Mouse (Mus musculus) CH12.LX (cell line): Measurements from ENCODE around the gene Eef1akmt3.

ENCODE experiments used
- CTCF ChIP-seq, 2 experiments: IDR thresholded peaks in 1 of 2; conservative IDR thresholded peaks in 1 of 2; 2 replicates each; pipeline ENCODE4 v1.5.1; 2011 to 2012; ENCODE audit warnings: low read depth in 2 of 2, low read length in 2 of 2, improper control_type of control experiment in 1 of 2, inconsistent platforms in 1 of 2, mild to moderate bottlenecking in 1 of 2, moderate library complexity in 1 of 2
- ELF1 ChIP-seq: IDR thresholded peaks from 2 replicates; pipeline ENCODE4 v1.6.1; 2014; ENCODE audit warnings: low read depth, mild to moderate bottlenecking, inconsistent platforms, low read length, improper control_type of control experiment
- EP300 ChIP-seq: IDR thresholded peaks from 2 replicates; pipeline ENCODE4 v1.6.1; 2011; ENCODE audit warnings: low read length, improper control_type of control experiment
- MAFK ChIP-seq: IDR thresholded peaks from 2 replicates; pipeline ENCODE4 v1.6.1; 2011; ENCODE audit warnings: low read length, improper control_type of control experiment; ENCODE audit not compliant: insufficient replicate concordance
- NRF1 ChIP-seq: IDR thresholded peaks from 2 replicates; pipeline ENCODE4 v1.6.1; 2014; ENCODE audit warnings: low read depth, mild to moderate bottlenecking, inconsistent platforms, low read length, improper control_type of control experiment, moderate library complexity
- POLR2A ChIP-seq: IDR thresholded peaks from 2 replicates; pipeline ENCODE4 v1.6.1; 2011; ENCODE audit warnings: low read depth, mild to moderate bottlenecking, improper control_type of control experiment, low read length
- POLR2AphosphoS2 ChIP-seq: IDR thresholded peaks from 2 replicates; pipeline ENCODE4 v1.6.1; 2011; ENCODE audit warnings: low read depth, low read length, improper control_type of control experiment
- TCF12 ChIP-seq: IDR thresholded peaks from 2 replicates; pipeline ENCODE4 v1.6.1; 2014; ENCODE audit warnings: low read depth, mild to moderate bottlenecking, inconsistent platforms, low read length, improper control_type of control experiment
- UBTF ChIP-seq: IDR thresholded peaks from 2 replicates; pipeline ENCODE4 v1.6.1; 2012; ENCODE audit warnings: low read depth, mild to moderate bottlenecking, inconsistent platforms, low read length, improper control_type of control experiment, moderate library complexity
- USF1 ChIP-seq: IDR thresholded peaks from 2 replicates; pipeline ENCODE4 v1.6.1; 2014; ENCODE audit warnings: low read depth, mild to moderate bottlenecking, inconsistent platforms, low read length, improper control_type of control experiment
- ZC3H11A ChIP-seq: IDR thresholded peaks from 2 replicates; pipeline ENCODE4 v1.6.1; 2012; ENCODE audit warnings: low read depth, mild to moderate bottlenecking, inconsistent platforms, low read length, improper control_type of control experiment
- ZNF384 ChIP-seq: IDR thresholded peaks from 2 replicates; pipeline ENCODE4 v1.6.1; 2012; ENCODE audit warnings: low read depth, low read length, improper control_type of control experiment, inconsistent platforms

DNA sequence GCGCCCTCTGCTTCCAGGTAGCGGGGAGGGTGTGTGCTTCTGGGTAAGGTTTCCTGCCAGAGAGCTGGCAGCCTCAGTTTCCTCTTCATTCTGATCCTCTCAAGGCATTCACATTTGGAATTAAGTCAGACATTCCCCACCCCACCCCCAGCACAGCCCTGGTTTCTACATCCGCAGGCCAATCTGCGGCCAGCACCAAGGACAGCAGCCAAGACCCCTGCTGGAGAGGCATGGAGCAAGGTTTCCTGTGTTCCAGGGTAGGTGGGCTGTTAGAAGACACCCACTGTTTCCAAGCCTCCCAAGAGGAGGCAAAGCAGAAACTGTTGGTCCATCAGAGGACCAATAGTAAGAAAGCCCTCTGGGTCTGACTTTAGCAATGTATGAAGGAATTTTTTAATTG lies 13.3 kb upstream of the Eef1akmt3 start:
- TF ChIP-seq TCF12 (no peak), CTCF (conservative IDR thresholded peaks at IDR 0.05 in 1 of 2, IDR thresholded peaks at IDR 0.05 in 1 of 2; ENCODE audit: low read depth in 2 of 2, low read length in 2 of 2) (no peak), USF1 (no peak), POLR2AphosphoS2 (no peak), POLR2A (no peak), UBTF (no peak), ELF1 (no peak), MAFK (no peak), NRF1 (no peak), ZNF384 (no peak), ZC3H11A (no peak), EP300 (no peak)
